Mouse (Mus musculus) liver, embryonic 16.5 days (tissue): ENCODE results near the gene Invs. TPM values are rescaled to one million over a fixed set of nuclear protein-coding genes. Genes with fewer than 3 reads are reported as not detected.
A peak's percentile ranks its signal among the peaks of the same experiment; 100 is the strongest.

Source experiments
- ATAC-seq: fragments of 200-750 bp; cut with Nextera tagmentation; 2 replicates; pipeline ENCODE4 v1.8.0; 2017; ENCODE audit warnings: low read depth, mild to moderate bottlenecking, moderate number of reproducible peaks, moderate library complexity
- H3K27ac ChIP-seq: fragments of 300-500 bp; sonication (generic); 2 replicates; pipeline ENCODE4 v1.5.1; 2014; ENCODE audit warnings: mild to moderate bottlenecking, low read length
- H3K27me3 ChIP-seq: fragments of 300-500 bp; sonication (generic); 2 replicates; pipeline ENCODE4 v1.6.1; 2014; ENCODE audit warnings: low read depth, low read length, mixed read lengths; ENCODE audit not compliant: control insufficient read depth, insufficient read depth
- H3K36me3 ChIP-seq: fragments of 300-500 bp; sonication (generic); 2 replicates; pipeline ENCODE4 v1.6.1; 2014; ENCODE audit warnings: mild to moderate bottlenecking; ENCODE audit not compliant: control insufficient read depth, insufficient read depth
- H3K4me1 ChIP-seq: fragments of 300-500 bp; sonication (generic); 2 replicates; pipeline ENCODE4 v1.6.1; 2014; ENCODE audit warnings: low read depth, low read length, mixed read lengths; ENCODE audit not compliant: control insufficient read depth
- H3K4me2 ChIP-seq: fragments of 300-500 bp; sonication (generic); 2 replicates; pipeline ENCODE4 v1.6.1; 2014; ENCODE audit warnings: low read depth, low read length, mixed read lengths
- H3K4me3 ChIP-seq: fragments of 300-500 bp; sonication (generic); 2 replicates; pipeline ENCODE4 v1.5.1; 2014; ENCODE audit warnings: low read depth, mild to moderate bottlenecking, low read length
- H3K9ac ChIP-seq: fragments of 300-500 bp; sonication (generic); 2 replicates; pipeline ENCODE4 v1.6.1; 2014; ENCODE audit warnings: low read depth, low read length
- H3K9me3 ChIP-seq: fragments of 300-500 bp; sonication (generic); replicated peaks from 2 replicates; pipeline ENCODE4 v1.6.1; 2016; ENCODE audit warnings: low read length; ENCODE audit not compliant: control insufficient read depth
- WGBS: fragments of 180-500 bp; shearing (Covaris S2); extraction: QIAGEN DNeasy Blood & Tissue Kit; methylation state at CpG from one replicate; pipeline ENCODE4 v1.1.7; 2014; ENCODE audit not compliant: insufficient replicate concordance; 5-methylcytosine and 5-hydroxymethylcytosine counted together
- polyA plus RNA-seq: library from polyadenylated mRNA; unstranded; fragments of >200 nt; fragmentation: Nextera tagmentation; extraction: Ambion mirVana; gene quantifications from 2 replicates; pipeline ENCODE4 v1.2.1, GENCODE M21; 2015

Invs gene
- polyA plus RNA-seq, 1 experiment from 2014 or later = 1.9 TPM

DNA sequence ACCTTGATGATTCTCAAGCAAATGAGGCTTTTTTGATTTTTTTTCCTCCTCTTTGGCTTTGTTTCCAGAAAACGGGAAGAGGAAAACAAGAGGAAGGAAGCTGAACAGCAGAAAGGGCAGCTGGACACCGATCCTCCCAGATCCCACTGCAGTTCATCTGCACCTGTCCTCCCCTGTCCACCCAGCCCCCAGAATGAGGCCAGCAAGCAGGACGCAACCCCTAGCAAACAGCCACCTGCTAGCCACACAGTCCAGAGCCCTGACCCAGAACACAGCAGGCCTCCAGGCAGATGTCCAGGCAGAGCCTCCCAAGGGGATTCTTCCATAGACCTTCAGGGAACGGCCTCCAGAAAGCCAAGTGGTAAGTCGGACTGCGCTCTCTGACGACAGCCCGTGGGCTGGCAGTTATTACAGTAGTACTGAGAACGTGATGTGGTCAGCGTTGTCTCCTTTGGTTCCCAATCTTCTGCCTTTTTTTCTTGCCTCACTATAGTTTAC lies 136.3 kb downstream of the Invs start:
- H3K36me3 ChIP-seq = no peaks in the 10 kb centered on the region
- H3K27me3 ChIP-seq = no peaks in the 10 kb centered on the region
- H3K27ac ChIP-seq = no peak overlapping the region
- no peaks in the 10 kb centered on the region; the same call in 1 of the 2 replicates for H3K4me1 ChIP-seq
- H3K9ac ChIP-seq = no peak overlapping the region
- WGBS = 73% methylated on average over 10 of the region's 10 CpGs
- no peak overlapping the region for H3K4me2 ChIP-seq
- ATAC-seq = no peak
- no peaks in the 10 kb centered on the region for H3K9me3 ChIP-seq
- no peak overlapping the region for H3K4me3 ChIP-seq

DNA sequence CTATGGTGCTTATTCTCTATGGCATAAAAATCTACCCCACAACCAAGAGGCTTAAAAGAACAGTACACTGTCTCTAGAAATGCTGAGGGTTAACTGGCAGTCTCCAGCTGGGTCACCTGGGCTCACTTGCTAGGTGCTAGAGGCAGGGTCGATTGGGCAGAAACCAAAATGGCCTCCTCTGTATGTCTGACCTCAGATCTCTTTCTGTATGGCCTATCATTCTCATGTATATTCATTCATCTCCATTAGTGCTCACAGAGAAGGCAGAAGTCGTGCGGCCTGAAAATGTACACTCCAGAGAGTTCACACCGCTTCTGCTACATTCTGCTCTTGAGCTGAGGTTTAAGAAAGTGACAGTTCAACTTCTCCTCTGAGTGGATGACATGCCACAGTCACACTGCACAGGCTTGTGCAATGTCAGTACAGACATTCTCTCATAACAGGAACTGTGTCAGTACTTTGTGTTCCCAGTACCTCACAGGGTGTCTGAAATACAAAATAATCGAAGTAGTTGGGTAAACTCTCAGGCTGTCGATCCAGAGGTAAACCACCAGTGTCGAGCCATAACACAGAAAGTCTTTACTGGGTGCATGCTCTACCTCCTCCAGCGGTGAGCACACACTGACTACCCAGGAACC lies 139.4 kb downstream of the Invs start:
- H3K27me3 ChIP-seq = no peaks in the 10 kb centered on the region
- no peaks in the 10 kb centered on the region for H3K9me3 ChIP-seq
- 67% methylated on average over 8 of the region's 8 CpGs for WGBS
- H3K36me3 ChIP-seq = no peaks in the 10 kb centered on the region
- 0 out of 2 replicates have a peak overlapping the region, but pooled peaks have one; percentile 14 for H3K27ac ChIP-seq
- no peak overlapping the region for H3K4me2 ChIP-seq
- H3K4me3 ChIP-seq = no peak overlapping the region
- no peak overlapping the region for H3K9ac ChIP-seq
- H3K4me1 ChIP-seq = no peaks in the 10 kb centered on the region
- ATAC-seq = 0 out of 2 replicates have a peak, but pooled peaks have one; percentile 16

DNA sequence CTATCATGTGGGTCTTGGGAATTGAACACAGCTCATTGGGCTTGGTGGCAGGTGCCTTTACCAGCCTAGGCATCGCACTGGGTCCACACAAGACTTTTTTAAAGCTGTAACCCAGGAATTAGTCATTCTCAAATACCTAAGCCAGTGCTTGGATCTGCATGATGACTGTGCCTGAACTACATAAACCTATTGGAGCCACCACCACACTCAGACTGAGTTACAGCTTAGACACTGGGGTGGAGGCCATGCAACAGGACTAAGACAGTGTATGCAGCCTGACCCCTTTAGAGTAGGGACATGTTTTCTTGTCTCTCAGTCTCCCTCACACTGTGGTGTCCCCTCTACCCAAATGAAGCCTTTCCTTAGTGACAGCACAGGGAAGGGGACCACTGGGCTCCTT lies 143.1 kb downstream of the Invs start:
- H3K27me3 ChIP-seq = no peaks in the 10 kb centered on the region
- no peaks in the 10 kb centered on the region for H3K36me3 ChIP-seq
- H3K4me2 ChIP-seq = no peak overlapping the region
- no peaks in the 10 kb centered on the region for H3K4me1 ChIP-seq
- no peak overlapping the region for H3K9ac ChIP-seq
- H3K9me3 ChIP-seq = no peaks in the 10 kb centered on the region
- ATAC-seq = no peak
- no peak overlapping the region for H3K4me3 ChIP-seq
- no peak overlapping the region for H3K27ac ChIP-seq
- WGBS = 90% methylated on average over 1 of the region's 1 CpGs

DNA sequence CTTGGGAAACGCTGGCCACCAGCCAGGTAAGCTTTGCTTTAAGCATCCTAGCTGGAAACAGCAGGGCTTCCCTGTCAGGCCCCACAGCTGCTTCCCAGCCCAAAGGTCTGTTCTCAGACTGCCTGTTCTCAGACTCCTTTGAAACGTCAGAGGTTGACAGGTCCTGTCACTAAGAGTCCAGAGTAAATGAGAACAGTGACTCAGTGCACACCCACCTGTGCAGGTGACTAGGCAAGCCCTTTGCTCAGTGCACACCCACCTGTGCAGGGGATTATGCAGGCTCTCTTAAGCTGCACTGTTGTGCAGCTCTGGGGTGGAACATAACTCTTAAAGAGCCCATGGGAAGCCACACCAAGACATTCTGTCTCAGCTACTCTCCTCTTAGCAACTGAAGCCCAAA lies 144.2 kb downstream of the Invs start:
- no peak for ATAC-seq
- WGBS = 50% methylated on average over 2 of the region's 2 CpGs

DNA sequence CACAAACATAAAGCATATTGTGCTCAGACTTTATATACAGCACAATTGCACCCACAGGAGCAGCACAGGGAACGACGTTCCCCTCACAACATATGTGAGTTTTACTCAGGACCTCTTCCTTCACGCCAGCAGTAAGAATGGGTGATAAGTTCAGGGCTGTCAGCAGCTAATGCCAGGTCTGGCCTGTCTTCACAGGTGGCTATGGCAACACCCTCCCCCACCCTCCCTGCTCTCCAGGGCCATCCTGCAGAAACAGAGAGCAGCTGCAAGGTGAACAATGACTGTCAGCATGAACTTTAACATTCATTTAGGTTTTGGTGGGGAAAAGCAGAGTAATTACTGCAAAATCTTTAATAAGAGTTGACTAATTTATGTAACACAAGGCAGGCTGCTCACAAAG lies 147.9 kb downstream of the Invs start:
- H3K9me3 ChIP-seq = no peaks in the 10 kb centered on the region
- H3K27me3 ChIP-seq = no peaks in the 10 kb centered on the region
- no peaks in the 10 kb centered on the region; the same call in 1 of the 2 replicates for H3K4me1 ChIP-seq
- no peak overlapping the region for H3K4me2 ChIP-seq
- peaks cover 7% of the 10 kb centered on the region; the same call in 1 of the 2 replicates for H3K36me3 ChIP-seq
- no peak overlapping the region for H3K4me3 ChIP-seq
- ATAC-seq = no peak
- no peak overlapping the region for H3K9ac ChIP-seq
- 73% methylated on average over 3 of the region's 3 CpGs for WGBS
- H3K27ac ChIP-seq = no peak overlapping the region

More for the DNA sequence above, 144.2 kb downstream of the Invs start:
- no peaks in the 10 kb centered on the region for H3K9me3 ChIP-seq
- H3K9ac ChIP-seq = no peak overlapping the region
- H3K36me3 ChIP-seq = no peaks in the 10 kb centered on the region
- H3K4me1 ChIP-seq = no peaks in the 10 kb centered on the region; the same call in 1 of the 2 replicates
- H3K27ac ChIP-seq = no peak overlapping the region
- no peak overlapping the region for H3K4me3 ChIP-seq
- no peak overlapping the region for H3K4me2 ChIP-seq
- no peaks in the 10 kb centered on the region for H3K27me3 ChIP-seq

DNA sequence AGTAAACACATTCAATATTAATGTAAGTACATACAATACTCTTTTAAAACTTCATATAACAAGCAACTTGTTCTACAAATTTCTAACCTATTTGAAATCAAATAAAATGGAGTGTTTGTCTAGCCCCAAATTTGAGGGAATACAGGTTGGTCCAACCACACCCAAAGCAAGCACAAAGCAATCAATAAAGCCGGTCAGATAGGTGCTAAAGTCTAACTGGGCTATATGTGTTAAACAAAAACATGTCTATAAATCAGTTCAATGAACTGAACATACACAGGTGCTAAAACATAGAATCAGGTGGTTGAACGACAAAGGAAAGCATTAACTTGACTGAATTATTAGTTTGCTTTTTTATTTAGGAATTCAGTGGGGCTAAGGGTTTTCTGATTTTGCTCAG lies 148.5 kb downstream of the Invs start:
- Histone ChIP-seq H3K9me3 (no peaks in the 10 kb centered on the region), H3K9ac (no peak overlapping the region), H3K4me2 (no peak overlapping the region), H3K36me3 (peaks cover 9% of the 10 kb centered on the region; the same call in 1 of the 2 replicates), H3K27ac (no peak overlapping the region), H3K27me3 (no peaks in the 10 kb centered on the region), H3K4me1 (no peaks in the 10 kb centered on the region; the same call in 1 of the 2 replicates), H3K4me3 (no peak overlapping the region)
- WGBS = 64% methylated on average over 2 of the region's 2 CpGs
- peak; percentile 60; the same call in 1 of the 2 replicates for ATAC-seq

DNA sequence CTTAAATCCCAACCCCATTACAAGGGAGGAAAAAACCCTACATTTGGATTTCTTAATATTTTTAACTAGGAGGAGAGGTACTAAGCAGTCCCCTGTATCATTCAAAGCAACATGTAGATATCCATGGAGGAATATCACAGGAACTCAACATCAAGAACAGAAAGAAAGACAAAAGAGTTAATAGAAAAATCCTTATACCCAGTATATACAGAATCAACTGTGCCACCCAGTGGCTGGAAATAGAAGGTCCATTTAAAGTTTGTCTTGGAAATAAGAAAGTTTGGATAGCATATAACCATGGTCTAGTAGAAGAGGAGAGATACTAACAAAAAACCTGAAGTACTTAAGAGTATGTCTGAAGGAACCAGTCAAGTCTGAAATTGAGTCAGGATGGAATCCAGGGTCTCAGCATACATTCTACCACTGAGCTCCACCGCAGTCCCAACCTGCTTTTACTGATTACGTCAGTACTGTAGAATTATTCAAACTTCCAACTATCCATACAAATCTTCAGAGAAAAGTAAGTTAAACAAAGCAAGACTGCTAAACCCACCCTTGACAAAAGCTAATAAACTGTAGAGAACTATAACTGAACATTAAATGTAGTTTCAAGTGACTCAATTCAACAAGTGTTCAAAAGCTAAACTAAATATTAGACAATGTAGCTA lies 174.7 kb downstream of the Invs start:
- no peak for ATAC-seq
- Histone ChIP-seq H3K4me2 (no peak overlapping the region), H3K27ac (no peak overlapping the region), H3K36me3 (peaks cover 6% of the 10 kb centered on the region), H3K9me3 (no peaks in the 10 kb centered on the region), H3K9ac (no peak overlapping the region), H3K4me3 (no peak overlapping the region), H3K27me3 (no peaks in the 10 kb centered on the region), H3K4me1 (no peaks in the 10 kb centered on the region)
- WGBS = 88% methylated on average over 2 of the region's 2 CpGs

DNA sequence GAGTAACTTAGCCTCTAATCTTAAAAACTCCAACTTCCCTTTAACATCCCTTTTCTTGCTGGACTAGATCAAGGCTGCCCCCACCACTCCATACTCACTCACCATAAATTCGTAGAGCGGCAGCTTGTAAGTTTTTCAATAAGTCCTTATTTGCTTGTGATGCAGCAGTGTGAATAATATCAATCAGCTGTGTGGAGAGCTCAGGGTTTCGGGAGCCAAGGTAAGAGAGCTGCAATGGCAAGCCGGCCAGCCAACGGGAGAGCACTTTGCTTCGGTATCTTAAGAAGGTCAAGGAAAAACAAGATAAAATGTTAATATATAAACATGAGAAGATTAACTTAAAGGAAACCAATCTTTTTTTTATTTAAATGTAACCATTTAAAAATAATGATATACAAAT lies 178.9 kb downstream of the Invs start:
- Histone ChIP-seq H3K4me3 (no peak overlapping the region), H3K27ac (no peak overlapping the region), H3K27me3 (no peaks in the 10 kb centered on the region), H3K9me3 (no peaks in the 10 kb centered on the region), H3K4me2 (no peak overlapping the region), H3K9ac (no peak overlapping the region), H3K4me1 (no peaks in the 10 kb centered on the region), H3K36me3 (peaks cover 5% of the 10 kb centered on the region)
- WGBS = 89% methylated on average over 6 of the region's 6 CpGs
- ATAC-seq = no peak

DNA sequence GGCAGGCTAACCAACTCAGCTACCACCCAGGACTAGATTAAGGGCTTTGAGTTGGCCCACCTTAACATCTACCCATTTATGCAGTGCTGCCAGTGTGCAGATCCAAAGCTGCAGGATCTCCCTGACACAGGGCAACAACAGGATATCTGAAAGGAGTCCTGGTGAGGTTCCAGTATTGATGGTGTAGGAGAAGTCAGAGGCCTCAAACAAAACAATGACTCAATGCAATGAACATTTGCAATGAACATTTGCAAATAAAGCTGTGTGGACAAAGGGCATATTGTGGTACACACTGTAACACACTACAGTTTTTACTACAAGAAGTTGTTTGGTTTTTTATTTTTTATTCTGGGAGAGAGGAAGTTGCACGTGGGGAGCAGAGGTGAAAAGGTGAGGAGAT lies 181.5 kb downstream of the Invs start:
- no peaks in the 10 kb centered on the region for H3K4me1 ChIP-seq
- 78% methylated on average over 1 of the region's 1 CpGs for WGBS
- no peak overlapping the region for H3K4me3 ChIP-seq
- no peak overlapping the region for H3K9ac ChIP-seq
- H3K27ac ChIP-seq = no peak overlapping the region
- no peaks in the 10 kb centered on the region for H3K9me3 ChIP-seq
- H3K4me2 ChIP-seq = no peak overlapping the region
- ATAC-seq = no peak
- peaks cover 5% of the 10 kb centered on the region for H3K36me3 ChIP-seq
- H3K27me3 ChIP-seq = no peaks in the 10 kb centered on the region
